Mouse (Mus musculus): ENCODE measurements at regions not wholly inside any gene's neighbourhood (a gene's known extent, or its start where the extent isn't known, plus 50 kb on each side); places are given as distances from the start of the nearest gene placed in this dataset.
A peak's percentile ranks its signal among the peaks of the same experiment; 100 is the strongest.

DNA sequence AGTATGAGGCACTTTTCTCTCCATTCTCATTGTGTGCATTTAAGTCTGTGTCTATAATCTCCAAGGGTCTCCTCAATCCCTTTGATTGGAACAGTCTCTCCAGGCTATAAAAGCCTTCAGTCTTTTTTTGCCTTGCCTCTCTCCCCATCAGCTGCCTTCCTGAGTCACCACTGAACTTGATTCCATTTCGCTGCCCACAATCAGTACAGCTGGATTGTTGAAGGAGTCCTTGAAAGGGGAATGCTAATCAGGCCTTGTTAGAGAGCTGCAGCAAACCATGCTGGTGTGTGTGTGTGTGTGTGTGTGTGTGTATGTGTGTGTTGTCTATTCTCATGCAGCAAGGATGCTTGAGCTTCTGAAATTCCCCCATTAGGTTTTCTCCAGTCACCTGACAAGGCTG is 129.3 kb upstream of the Parp11 start:
- DNase-seq: no peak

DNA sequence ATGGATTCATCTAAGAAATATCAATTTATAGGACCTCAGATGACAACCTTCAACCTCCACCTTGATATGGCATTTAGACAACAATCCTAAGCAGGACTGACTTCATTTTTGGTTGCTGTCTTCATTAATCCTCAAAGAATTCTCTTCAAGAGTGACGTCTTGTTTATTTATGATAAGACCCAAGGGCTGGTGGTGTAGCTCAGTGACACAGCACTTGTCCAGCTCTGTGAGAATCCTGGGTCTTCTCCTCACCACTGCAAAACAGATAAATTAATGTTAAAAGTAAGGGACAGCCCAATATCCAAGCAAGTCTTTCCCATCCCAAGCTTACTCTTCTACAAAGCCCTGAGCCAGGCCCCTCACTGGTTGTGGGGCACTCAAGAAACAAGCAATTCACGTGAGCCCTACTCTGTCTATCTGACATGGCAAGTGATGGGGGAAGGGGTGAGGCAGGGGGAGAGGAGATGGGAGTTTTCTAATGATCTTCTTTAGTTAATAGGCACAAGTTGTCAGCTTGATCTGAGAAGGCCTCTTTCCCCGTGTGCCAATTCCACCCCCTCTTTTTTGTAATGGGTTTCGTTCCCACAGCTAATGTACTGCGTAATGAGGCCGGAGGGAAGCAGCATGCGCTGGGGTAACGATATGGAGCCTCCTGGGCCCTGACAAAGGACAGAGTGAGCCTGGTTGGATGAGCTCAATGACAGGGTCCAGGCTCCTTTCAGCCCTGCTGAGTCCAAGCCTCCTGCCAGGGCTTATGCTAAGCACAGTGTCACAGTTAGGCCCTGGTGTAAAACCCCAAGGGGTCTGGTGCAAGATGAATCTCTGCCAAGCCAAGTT is 127.7 kb upstream of the Parp11 start:
- no peak for DNase-seq

DNA sequence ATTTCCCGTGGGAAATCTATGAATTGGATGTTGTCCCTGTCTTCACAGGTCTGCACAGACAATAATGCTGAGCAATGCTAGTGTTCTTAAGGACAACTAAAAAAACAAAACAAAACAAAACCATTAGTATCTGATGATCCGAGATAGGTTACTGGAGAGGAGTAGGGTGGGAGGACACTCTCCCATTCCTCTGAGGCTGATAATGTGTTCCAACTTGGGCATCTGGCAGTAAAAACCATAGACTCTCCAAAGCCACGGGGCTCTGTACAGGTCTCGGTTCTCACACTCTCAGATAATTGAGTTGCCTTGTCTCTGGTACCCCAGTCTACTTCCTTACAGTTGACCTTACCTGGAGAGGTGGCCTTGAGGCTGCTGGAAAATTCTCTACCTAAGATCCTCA is 126.0 kb upstream of the Parp11 start:
- no peak for DNase-seq

DNA sequence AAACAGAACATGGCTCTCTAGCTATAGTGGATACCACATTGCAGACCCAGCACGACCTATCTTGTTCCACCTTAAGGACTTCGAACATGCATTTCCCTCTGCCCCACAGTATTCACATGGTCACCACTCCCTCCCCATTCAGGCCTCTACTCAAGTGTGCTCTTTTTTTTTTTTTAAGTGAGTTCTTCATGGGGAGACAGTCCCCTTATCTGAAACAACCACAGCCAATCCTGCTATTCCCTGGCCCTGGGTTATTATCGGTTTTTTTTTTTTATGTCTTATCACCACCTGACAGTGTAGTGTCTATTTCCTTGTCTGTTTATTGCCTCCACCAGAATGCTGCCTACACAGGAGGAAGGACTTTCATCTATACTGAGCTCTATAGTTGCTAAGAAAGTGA is 125.6 kb upstream of the Parp11 start:
- no peak for DNase-seq

DNA sequence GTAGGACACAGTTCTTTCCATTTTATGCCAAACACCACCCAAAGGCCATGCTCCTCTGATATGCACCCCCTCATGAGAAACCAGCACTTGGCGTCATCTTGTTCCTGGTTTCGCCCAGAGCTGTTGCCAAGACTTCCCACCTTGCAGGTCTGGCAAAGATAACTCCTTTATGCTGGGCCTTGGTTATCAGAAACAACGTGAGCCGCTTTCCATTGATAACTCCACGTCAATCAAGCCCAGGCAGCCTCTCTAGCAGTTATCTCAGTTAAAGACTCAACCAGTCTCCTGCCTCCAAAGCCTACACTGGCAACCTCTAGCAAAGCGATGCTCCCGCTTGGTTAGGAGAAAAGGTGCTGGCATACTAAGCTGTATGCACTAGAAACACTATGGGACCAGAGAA is 124.2 kb upstream of the Parp11 start:
- no peak for DNase-seq

DNA sequence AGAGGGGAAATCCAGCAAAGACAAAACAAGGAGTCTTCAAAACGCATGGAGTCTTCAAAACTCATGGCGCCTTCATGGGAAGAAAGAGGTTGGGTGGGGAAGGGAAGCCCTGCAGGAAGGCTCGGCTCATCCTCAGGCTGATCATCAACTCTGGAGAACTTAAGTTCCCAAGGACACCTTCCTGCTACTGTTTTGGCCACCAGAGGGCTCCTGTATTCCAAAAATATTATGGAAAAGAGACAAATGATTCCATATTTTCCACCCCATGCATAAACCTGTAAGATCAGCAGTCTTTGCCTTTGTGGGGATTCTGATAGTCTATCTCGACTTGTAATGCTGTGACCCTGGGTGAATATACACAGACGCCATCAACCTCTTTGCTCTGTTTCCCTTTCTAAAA is 121.7 kb upstream of the Parp11 start:
- DNase-seq: peak; percentile 25

DNA sequence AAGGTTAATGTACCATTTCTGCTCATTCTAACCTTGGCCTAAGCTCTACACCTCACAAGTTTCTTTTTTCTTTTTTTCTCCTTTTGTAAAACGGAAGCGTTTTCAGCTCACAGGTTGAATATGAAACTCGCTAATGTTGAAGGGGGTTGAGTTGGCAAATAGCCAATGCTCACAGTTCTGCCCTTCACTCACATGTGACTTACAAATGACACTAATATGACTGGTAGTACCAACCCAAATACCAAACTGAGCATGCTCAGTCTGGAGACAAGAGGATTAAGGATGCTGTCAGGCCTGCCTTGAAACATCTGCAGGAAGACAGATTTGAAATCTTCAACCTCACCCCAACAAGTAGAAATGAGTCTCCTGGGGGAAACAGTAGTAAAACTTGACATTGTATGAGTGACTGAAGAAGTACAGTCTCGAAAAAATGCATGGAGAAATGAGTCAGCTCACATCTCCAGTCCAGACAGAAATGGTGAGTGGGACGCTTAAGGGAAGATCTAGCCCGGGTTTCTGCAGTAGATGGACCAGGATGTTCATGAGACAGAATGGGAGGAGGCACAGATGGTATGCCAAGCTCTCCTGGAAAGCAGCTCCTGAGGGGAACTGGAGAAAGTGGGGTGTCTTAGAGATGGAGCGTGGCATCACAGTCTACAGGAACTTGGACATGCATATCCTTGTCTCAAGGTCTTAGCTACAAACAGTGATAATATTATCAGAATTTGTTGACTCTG is 120.9 kb upstream of the Parp11 start:
- no peak for DNase-seq

DNA sequence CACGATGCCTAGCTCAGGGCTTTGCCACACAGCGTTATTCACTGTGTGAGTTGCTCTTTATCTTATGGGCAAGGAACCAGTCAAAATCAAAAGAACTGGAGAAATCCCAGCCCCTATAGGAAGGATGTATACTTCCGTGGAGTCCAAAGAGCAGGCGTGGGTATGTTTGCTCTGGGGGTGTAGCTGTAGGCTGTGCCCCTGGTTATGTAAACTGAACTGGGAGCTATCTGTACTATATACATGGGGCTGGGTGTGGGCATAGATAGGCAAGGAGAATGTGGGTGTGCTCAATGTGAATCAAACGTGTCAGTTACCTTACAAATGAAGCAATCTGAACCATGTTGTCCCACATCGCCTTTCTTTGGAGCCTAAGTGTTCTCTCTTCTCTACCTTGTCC is 120.3 kb upstream of the Parp11 start:
- DNase-seq: no peak

DNA sequence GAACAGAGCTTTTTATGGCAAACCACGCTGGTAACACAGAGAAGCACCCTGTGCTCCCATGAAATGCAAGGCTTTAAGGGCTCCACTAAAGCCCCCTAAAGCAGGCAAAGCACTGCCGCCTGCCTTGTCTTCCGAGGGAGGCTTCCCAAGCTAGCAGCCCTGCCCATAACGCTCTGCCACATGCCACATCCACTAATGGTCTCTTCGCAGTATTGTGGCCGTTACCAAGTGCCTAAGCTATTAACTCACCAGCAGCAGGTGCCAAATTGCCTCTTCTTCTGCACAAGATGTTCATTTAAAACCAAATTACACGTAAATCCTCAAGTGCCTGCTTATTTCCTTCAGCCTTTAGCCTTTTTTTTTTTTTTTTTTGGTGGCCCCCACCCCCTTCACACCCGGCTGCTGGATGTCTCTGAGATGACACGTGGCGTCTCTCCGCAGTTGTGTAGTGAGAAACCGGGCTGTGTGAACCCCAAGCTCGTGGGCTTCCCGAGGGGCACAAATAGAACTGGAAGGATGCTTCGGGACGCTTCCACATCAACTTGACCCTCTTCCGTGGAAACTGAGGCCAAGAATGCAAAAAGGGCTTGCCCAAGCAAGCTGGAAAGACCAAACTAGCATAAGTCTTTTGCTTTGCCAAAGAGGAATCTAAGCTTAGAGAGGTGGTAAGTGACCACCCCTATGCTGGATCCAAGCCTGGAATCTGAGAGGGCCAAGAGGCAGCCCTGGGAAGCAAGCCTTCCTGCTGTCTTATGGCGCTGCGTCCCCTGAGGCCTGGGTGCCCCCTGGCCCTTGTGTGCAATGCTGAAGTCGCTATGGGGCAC is 117.2 kb upstream of the Parp11 start:
- DNase-seq: no peak

DNA sequence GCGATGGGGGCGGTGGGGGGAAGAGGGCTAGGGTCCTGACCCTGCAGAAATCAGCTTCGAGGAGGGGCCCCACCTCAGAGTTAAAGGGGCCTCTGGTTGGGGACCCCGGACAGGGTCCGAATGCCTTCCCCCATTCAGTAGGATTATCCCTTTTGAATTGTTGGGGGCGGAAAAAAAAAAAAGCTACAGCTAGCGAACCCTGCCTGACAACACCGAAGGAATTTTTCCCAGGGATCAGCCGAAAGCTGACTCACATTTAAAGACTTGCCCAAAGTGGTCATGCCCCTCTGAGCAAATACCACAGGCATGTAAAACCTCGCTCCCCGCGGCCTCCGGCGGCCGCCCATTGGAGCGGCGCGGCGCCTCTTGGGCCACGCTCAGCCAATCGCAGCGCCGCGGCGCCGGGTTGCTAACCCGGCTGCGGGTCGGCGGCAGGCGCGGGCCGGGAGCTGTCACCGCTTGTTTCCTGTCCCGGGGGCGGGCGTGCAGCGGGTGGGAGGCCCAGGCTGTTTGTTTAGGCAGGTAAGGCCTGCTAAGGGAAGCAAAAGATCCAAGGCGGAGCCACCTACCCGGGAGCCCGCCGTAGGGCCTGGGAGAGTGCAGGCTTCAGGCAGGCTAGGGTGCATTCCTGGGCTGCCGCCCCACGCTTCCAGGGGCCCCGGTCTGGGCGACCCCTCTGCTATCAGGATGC is 116.5 kb upstream of the Parp11 start:
- peak; percentile 77 for DNase-seq

DNA sequence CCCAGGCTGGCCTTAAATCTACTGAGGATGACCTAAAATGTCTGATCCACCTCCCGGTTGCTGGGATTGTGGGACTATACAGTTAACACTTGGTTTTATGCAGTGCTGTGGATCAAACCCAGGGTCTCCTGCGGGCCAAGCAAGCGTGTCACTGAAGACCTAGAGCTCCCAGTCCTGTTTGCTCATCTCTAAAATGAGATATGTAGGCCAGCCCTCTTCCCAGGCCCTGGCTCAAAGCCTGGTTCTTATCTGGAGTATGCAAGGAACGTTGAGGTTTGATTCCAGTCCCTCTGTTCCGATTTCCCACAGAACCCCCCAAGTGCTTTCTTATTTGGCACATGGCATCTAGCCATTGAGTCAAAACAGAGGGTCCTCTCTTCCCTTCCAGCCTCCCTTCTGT is 115.5 kb upstream of the Parp11 start:
- DNase-seq: peak; percentile 7

DNA sequence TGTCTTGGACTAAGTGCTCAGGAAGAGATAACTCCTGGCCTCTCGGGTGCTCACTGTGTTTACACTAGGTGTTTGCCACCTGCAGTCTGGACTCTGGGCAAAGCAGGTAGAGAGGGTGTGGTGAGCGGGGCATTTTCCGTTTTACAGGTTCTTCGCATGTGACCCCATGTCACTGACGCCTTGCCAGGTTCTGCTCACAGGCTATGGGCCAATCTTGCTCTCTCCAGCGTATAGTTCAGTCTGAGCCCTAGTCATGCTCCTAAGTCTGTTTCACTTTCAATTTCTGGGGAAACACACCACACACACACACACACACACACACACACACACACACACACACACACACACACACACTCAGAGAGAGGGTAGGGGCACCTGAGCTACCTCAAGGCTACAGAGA is 112.4 kb upstream of the Parp11 start:
- no peak for DNase-seq

DNA sequence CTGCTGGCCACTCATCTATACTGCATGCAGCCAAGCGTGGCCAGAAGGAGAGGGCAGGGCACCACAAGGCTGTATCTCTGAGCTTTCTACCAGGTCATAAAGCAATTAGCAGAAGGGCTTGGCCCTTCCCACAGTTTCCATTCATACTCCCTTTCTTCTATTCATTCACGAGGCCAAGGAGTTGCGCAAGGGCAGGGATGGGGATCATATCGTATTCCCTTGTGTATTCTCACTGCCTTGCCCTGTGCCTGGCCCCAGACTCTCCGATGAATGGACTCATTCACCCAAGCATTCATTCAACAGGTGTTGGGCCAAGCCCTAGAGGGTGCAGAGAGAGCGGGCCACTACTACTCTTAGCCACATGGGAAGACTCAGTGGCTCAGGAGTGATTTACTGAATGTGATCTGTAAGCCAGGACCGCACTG is 111.2 kb upstream of the Parp11 start:
- DNase-seq: no peak

DNA sequence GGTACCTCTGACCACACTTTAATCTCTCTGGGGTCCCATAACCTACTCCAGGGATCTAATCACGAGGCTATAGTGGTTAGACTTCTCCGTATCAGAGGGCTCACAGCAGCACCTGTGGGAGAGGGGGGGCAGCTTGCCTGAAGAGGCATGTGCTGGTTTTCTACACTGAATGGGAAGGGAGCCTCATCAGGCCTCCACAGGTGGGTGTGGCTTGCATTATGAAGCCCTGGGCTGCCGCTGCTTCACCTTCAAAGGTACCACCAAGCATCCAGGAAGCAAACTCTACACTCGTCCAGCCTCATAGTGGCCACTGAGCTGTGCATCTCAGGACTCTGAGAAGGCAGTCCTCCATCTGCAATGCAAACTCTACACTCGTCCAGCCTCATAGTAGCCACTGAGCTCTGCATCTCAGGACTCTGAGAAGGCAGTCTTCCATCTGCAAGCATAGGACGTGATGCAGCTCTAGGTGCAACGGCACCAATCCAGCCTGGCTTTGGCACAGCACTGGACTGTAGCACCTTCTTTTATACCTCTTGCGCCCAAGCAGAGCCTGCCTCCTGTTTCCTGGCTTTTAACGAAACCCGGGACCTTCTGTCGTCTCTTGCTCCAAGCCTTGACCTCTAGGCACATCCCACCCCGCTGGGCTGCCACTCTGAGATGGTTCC is 110.5 kb upstream of the Parp11 start:
- no peak for DNase-seq

DNA sequence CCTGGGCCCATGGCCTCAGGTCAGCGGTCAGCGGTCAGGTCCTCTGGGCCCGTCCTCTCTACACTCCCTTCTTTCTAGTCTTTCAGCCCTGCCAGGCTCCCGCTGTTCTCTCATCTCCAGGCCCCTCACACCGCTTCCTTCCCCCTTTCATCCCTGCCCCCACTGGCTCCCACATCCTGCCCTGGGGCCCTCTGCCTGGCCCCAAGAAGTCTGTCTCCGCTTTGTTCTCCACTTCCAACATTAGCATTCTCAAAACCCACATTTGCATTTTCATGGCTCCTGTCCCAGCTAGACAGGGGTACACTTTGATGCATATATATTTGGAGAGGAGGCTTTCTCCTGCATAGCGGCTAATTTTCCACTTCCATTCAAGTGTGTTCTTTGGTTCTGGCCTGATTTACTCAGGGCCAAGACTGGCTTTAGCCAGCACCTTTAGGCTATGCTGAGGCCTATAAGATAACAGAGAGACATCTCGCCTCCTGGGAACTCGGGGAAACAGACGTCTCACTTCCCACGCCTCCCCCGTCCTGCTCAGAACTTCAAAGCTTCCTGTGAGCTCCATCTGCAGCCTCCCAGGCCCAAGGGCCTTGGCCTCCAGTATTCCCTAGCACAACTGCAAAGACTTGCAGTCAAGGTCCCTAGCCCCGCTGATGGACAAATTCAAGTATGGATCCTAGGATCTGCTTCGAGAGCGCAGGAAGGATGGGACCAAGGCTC is 109.8 kb upstream of the Parp11 start:
- no peak for DNase-seq

DNA sequence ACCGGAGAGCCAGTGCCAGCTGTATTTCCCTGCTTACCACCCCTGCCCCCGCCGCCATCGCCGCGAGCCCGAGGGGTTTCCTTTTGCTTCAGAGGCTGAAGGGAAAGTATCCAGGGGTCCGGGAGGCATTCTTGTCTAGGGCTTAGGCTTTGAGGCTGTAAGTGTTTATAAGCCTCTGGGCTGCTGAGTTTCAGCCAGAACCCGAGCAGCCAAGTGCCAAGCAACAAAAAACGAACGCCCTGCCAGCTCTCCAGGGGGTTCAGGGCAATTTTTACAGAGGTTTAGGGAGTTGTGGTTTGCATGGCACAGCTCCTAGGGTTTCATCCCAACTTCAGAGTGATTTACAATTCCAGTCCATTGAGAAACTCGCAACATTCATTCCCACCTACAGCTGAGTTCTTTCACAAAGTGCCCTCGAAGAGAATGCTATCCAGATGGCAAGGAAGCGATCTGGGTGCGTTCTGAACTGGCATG is 109.2 kb upstream of the Parp11 start:
- DNase-seq: no peak

DNA sequence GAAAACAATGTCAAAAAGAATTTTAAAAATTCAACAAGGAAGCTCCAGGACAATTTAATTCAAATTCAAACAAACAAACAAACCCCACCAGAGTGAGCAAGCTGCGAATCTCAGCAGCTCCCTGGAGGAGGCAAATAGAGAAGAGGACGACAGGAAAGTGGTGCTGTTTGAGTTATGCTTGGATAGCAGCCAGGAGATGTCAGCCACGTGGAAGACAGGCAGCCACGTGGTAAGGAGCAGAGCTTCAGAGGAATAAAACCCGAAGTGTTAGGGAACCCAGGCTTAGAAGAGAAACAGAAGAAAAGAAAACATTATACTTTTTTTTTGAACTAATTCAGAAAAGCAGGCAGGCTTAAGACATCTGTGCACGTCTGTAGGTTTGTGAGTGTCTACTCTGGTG is 108.2 kb upstream of the Parp11 start:
- no peak for DNase-seq

DNA sequence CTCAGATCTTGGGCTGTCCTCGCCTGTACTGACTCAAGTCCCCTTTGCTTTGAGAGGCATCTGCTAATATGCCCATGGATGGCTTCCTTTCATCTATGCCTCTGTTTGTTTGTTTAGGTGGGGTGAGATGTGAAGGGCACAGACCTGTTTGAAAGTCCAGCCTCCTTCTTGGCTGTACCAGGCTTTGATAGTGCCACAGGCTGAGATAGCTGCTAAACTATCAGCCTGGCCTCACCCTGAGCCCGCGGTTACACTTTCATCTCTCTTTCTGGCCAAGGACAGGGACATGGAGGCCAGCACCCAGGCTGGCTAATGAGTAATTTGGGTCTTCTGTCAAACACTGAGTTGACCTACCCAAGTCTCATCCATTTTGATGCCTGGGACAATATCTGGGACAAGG is 105.0 kb upstream of the Parp11 start:
- DNase-seq: no peak

DNA sequence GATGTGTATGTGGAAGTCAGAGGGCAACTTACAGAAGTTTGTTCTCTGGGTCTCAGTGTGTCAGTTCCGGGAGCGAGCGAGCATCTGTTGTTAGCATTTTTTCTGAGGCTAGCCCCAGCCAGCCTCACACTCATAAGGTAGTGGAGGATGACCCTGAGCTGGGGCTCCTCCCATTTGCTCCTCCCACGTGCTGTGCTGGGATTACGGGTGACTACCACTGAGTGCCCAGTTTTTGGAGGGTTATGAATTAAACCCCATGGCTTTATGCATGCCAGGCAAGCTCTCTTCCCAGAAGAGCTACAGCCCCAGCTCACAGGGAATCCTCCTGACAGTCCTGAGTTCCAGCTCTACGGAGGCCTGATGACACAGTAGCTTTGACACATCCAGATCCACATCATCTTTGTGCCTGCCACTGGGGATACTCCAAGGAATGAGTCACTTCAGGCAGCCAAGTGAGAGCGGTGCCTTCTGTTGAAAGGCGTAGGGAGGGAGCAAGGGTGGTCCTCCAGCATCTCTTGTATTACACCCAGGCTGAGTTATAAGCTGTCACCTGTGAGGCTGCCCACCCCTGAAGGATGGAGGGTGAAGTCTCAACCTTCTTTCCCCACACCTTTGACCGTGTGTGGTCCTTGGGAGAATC is 97.8 kb upstream of the Parp11 start:
- no peak for DNase-seq

DNA sequence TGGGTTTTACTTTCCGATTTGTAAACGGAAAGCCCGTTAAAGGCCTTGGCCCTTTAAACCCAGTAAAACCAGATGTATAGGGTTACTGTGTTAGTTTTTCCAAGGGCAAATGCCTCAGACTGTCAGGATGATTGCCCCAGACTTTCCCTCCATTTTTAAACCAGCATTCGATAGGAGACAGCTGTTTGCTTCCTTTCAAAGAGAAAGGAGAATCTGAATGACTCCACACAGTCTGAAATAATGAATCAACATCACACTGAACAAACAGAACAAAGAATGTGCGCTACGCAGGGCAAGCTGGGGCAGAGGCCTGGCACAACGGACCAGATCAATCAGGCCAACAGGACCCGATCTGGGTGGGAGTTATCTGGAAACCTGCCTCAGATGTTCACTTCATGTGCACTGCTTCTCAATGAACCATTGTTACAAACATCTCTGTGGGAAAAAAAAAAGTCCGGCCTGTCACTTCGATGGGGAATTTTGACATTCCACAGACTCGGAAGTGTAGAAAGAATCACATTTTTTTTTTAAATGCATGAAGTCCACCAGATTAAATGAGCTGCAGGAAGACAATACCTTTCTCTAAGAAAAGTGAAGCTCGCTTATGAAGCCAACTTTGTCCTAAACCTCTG is 97.0 kb upstream of the Parp11 start:
- DNase-seq: no peak

DNA sequence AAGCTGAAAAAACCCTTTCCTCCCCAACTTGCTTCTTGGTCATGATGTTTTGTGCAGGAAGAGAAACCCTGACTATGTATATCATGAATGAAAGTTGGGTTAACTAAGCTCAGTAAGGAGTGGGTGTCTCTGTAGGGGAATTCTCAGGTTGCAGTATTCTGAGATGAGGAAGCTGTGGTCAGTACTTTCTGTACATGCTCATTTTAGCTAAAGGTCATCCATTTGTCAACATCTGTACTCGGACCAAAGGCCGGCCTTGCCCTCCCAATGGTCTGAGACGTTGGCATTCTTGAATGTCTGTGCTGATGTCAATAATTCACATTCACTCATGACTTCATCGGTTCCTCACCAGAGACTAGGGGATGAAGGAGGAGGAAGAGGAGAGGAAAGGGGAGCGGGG is 94.9 kb upstream of the Parp11 start:
- no peak for DNase-seq
